Mouse (Mus musculus): Measurements from ENCODE around the gene Flt3l.

- TF ChIP-seq CTCF (IDR thresholded peaks at IDR 0.05; ENCODE audit: insufficient read depth, low read length) (no peak), POLR2A (IDR thresholded peaks at IDR 0.05; ENCODE audit: borderline replicate concordance, extremely low read depth, low read depth, low read length) (no peak)
Observed at GRCm38 (mm10) chr7:45118336-45118735, 17.9 kb downstream of the Flt3l start.
